Mouse (Mus musculus) heart, embryonic 11.5 days (tissue): ENCODE measurements around the gene Lrrc59. TPM values are rescaled to one million over a fixed set of nuclear protein-coding genes. Genes with fewer than 3 reads are reported as not detected.
"Not testable (repeated sequence)": the region's sequence is repeated elsewhere in the genome, so short reads cannot be mapped to it uniquely, and the experiment has no call there.

Experiments used
- ATAC-seq: fragments of 200-750 bp; cut with Nextera tagmentation; replicated peaks from 2 replicates; pipeline ENCODE4 v1.8.0; 2017; ENCODE audit warnings: moderate library complexity; ENCODE audit not compliant: insufficient number of reproducible peaks, low FRiP score, low TSS enrichment
- H3K27ac ChIP-seq: fragments of 300-500 bp; sonication (generic); 2 replicates; pipeline ENCODE4 v1.5.1; 2014; ENCODE audit warnings: mild to moderate bottlenecking, low read depth, low read length
- H3K27me3 ChIP-seq: fragments of 300-500 bp; sonication (generic); 2 replicates; pipeline ENCODE4 v1.6.1; 2014; ENCODE audit warnings: mild to moderate bottlenecking, low read length, mixed read lengths; ENCODE audit not compliant: control insufficient read depth, insufficient read depth
- H3K36me3 ChIP-seq: fragments of 300-500 bp; sonication (generic); 2 replicates; pipeline ENCODE4 v1.6.1; 2014; ENCODE audit warnings: mild to moderate bottlenecking, low read length, moderate library complexity, mixed read lengths; ENCODE audit not compliant: control insufficient read depth, insufficient read depth
- H3K4me1 ChIP-seq: fragments of 300-500 bp; sonication (generic); 2 replicates; pipeline ENCODE4 v1.6.1; 2014; ENCODE audit warnings: low read length; ENCODE audit not compliant: control insufficient read depth, insufficient read depth
- H3K4me2 ChIP-seq: fragments of 300-500 bp; sonication (generic); 2 replicates; pipeline ENCODE4 v1.6.1; 2014; ENCODE audit warnings: mild to moderate bottlenecking, moderate library complexity
- H3K4me3 ChIP-seq: fragments of 300-500 bp; sonication (generic); 2 replicates; pipeline ENCODE4 v1.5.1; 2014; ENCODE audit warnings: low read depth, low read length
- H3K9ac ChIP-seq: fragments of 300-500 bp; sonication (generic); 2 replicates; pipeline ENCODE4 v1.6.1; 2014; ENCODE audit warnings: mild to moderate bottlenecking, low read depth, low read length, moderate library complexity
- H3K9me3 ChIP-seq: fragments of 300-500 bp; sonication (generic); replicated peaks from 2 replicates; pipeline ENCODE4 v1.6.1; 2016; ENCODE audit warnings: low read length; ENCODE audit not compliant: control insufficient read depth
- WGBS: fragments of 180-500 bp; shearing (Covaris S2); extraction: QIAGEN DNeasy Blood & Tissue Kit; methylation state at CpG from one replicate; pipeline ENCODE4 v1.1.7; 2014; ENCODE audit not compliant: insufficient replicate concordance; 5-methylcytosine and 5-hydroxymethylcytosine counted together
- polyA plus RNA-seq: library from polyadenylated mRNA; unstranded; fragments of >200 nt; fragmentation: Nextera tagmentation; extraction: Ambion mirVana; gene quantifications from 2 replicates; pipeline ENCODE4 v1.2.1, GENCODE M21; 2014

The Lrrc59 gene
- polyA plus RNA-seq, 1 experiment from 2014 or later: 137 TPM

DNA sequence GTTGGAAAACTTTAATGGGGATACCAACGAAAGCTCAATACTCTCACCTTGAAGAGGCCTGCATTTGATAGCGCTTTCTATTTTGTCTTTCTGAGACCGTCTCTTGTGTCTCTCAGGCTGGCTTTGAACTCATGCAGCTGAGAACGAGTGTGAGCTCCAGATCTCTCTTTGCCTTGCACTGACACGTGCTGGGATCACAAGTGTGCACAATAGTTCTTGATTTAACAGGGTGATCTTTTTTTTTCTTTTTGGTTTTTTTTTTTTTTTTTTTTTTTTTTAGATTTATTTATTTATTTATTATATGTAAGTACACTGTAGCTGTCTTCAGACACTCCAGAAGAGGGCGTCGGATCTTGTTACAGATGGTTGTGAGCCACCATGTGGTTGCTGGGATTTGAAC, 21.7 kb downstream of the Lrrc59 start:
- not testable (repeated sequence) for ATAC-seq, H3K9me3 ChIP-seq, H3K4me1 ChIP-seq, H3K9ac ChIP-seq, H3K4me2 ChIP-seq, H3K27me3 ChIP-seq, H3K4me3 ChIP-seq, H3K27ac ChIP-seq
- WGBS: 91% methylated on average over 7 of the region's 7 CpGs
- H3K36me3 ChIP-seq: peaks cover 18% of the 10 kb centered on the region

DNA sequence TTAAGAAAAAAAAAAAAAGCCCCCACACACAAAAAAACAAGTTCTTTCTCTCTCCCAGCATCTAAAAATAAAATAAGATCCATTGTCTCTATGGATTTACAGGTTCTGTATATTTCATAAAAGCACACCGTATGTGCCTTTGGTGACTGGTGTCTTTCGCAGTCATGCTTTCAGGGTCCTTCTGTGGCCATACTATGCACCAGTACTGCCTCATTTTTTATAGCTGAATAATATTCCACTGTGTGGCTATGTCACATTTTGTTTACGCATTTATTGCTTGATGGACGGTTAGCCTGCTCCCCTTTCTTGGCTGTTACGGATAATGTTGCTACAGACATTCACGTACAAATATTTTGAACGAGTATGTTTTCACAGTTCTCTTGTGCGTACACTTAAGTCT, 23.4 kb downstream of the Lrrc59 start:
- WGBS: 43% methylated on average over 8 of the region's 8 CpGs
- H3K9ac ChIP-seq: no peak overlapping the region
- H3K4me1 ChIP-seq: peaks cover 6% of the 10 kb centered on the region
- H3K27ac ChIP-seq: no peak overlapping the region
- peak overlapping the region; percentile 83 for H3K4me2 ChIP-seq
- ATAC-seq: no peak
- peak overlapping the region; percentile 75 for H3K4me3 ChIP-seq
- no peaks in the 10 kb centered on the region for H3K27me3 ChIP-seq
- no peaks in the 10 kb centered on the region for H3K9me3 ChIP-seq
- peaks cover 8% of the 10 kb centered on the region for H3K36me3 ChIP-seq

DNA sequence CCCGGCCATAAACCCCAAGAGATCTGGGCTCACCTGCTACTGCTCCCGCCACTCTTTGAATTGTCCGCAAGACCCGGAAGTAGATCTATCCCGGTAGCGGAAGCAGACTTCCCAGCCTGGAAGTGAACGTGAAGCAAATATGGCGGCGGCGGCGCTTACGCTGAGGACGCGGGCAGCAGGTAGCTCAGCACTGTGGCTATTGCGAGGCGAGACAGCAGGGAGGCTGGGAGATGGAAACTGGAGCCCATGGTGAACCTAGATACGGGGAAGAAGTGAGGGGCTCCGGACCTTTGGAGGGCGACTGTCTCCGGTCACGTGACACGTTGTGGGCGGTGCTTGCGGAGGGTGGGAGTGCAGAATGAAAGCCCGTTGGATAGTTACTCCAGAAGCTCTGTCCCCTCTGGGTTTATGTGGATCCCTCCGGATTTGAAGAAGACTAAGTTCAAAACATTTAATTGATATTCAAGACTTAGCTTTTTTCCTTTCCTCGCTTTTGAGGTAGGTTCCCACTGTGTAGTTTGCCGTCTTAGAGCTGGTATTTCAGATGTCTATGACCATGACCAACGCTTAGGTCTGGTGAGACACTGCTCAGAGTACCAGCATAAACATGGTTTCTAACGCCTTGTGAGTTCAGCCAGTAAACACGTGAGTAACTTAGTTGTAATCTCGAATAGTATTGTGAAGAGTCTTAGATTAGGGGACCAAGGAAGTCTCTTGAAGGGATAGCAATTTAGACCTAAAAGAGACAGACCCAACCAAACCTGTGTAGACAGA, 24.3 kb downstream of the Lrrc59 start, which contains the start of the genes Mrpl27 and Eme1:
Gene Mrpl27 (plus strand): TSS at position 105 of the 774 bp plus-strand sequence.
Gene Eme1 (minus strand): TSS at position 302 of the 774 bp plus-strand sequence.
- peaks cover 6% of the 10 kb centered on the region for H3K4me1 ChIP-seq
- peak within 1 kb of the TSS; percentile 88 for H3K27ac ChIP-seq
- no peaks in the 10 kb centered on the region for H3K9me3 ChIP-seq
- peak; percentile 77 for ATAC-seq
- H3K4me2 ChIP-seq: peak within 1 kb of the TSS; percentile 83
- no peaks in the 10 kb centered on the region for H3K27me3 ChIP-seq
- peak within 1 kb of the TSS; percentile 81 for H3K9ac ChIP-seq
- peaks cover 13% of the 10 kb centered on the region; the same call in 1 of the 2 replicates for H3K36me3 ChIP-seq
- under 1% methylated on average over 32 of the region's 32 CpGs for WGBS
- peak within 1 kb of the TSS; percentile 75 for H3K4me3 ChIP-seq

DNA sequence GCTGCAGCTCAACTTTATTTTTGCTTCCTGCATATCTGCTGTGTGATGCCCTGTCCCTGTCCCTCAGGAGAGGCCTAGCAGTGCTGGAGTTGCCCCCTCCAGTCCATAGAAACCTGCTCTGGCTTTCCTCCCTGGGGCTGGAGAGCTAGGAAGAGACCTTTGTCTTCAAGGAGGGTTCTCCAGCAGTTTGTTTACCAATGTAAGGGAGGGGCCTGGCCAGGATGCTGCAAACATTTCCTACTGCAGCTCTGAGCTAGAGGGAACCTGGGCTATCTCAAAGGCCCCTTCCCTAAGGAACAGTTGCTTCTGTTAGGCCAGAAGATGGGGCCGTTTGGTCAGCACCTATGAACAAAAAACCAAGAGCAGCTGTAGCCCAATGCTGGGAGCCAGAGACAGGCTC, 31.8 kb downstream of the Lrrc59 start:
- Histone ChIP-seq H3K4me3 (no peak overlapping the region), H3K36me3 (peaks cover 35% of the 10 kb centered on the region), H3K9ac (no peak overlapping the region), H3K9me3 (no peaks in the 10 kb centered on the region), H3K27me3 (no peaks in the 10 kb centered on the region), H3K4me2 (no peak overlapping the region), H3K4me1 (no peaks in the 10 kb centered on the region), H3K27ac (no peak overlapping the region; the same call in 1 of the 2 replicates)
- WGBS: 44% methylated on average over 1 of the region's 1 CpGs
- no peak for ATAC-seq

DNA sequence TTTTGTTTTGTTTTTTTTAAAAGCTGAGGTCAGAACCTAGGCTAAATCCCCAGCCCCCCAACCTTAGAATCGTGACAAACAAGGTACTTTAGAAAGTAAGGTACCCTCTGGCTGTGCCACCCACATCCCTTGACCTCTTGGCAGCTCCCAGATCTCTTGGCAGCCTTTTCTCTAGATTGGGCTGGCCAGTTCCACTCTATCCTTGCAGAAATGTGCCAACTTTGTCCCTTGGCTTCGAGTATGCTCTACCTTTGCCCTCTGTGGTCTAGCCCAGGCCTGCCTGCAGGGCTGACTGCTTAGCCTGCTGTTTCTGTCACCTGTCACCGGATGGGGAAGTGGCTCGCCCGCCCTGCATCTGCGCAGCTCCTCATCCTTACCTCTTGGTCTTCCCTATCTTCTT, 35.7 kb downstream of the Lrrc59 start:
- no peak overlapping the region for H3K9ac ChIP-seq
- no peak overlapping the region for H3K4me3 ChIP-seq
- WGBS: 88% methylated on average over 6 of the region's 6 CpGs
- no peak overlapping the region for H3K4me2 ChIP-seq
- no peaks in the 10 kb centered on the region for H3K9me3 ChIP-seq
- H3K36me3 ChIP-seq: peaks cover 49% of the 10 kb centered on the region
- no peak for ATAC-seq
- no peaks in the 10 kb centered on the region for H3K4me1 ChIP-seq
- no peak overlapping the region for H3K27ac ChIP-seq
- H3K27me3 ChIP-seq: no peaks in the 10 kb centered on the region

DNA sequence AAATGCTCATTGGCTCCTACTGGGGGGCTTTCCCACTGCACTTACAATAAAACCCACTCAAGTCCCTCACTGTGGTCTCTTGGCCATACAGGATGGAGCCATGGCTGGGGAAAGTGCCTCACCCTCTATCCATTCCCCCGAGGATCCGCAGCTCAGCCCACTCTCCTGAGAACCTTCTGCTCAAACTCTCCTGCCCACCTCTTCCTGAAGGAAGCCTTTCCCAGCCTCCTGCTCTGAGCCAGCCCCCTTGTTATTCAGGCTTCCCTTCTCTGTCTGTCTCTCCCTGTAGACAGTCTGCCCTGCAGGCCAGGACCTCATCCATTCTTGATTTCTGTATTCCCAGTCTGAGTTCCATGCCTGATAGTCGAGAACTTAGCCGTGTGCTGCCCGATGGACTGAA, 45.4 kb downstream of the Lrrc59 start:
- Histone ChIP-seq H3K27me3 (no peaks in the 10 kb centered on the region), H3K4me2 (no peak overlapping the region), H3K9ac (0 out of 2 replicates have a peak overlapping the region, but pooled peaks have one; percentile 22), H3K36me3 (peaks cover 2% of the 10 kb centered on the region; the same call in 1 of the 2 replicates), H3K27ac (no peak overlapping the region), H3K9me3 (no peaks in the 10 kb centered on the region), H3K4me1 (peaks cover 25% of the 10 kb centered on the region), H3K4me3 (no peak overlapping the region)
- no peak for ATAC-seq
- 81% methylated on average over 5 of the region's 5 CpGs for WGBS

DNA sequence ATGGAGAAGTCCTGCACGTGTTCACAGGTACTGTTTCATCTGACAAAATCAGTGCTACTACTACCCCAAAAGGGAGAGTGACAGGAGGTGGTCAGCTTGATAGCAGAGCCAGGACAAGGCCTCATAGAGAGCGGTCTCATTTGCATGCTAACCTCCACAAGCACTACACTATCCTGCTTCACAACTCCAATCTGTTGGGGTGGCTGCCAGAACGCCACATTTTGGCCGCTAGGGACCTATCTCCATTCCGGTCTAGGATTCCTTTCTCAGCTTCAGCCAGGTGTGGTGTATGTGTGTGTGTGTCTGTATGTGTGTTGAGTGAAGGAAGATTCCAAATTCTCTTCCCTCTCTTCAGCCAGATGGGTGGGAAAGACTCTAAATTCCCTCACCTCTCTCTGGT, 45.9 kb downstream of the Lrrc59 start:
- no peaks in the 10 kb centered on the region for H3K36me3 ChIP-seq
- ATAC-seq: no peak
- no peaks in the 10 kb centered on the region for H3K27me3 ChIP-seq
- no peak overlapping the region for H3K27ac ChIP-seq
- H3K4me2 ChIP-seq: peak overlapping the region; percentile 88; the same call in 1 of the 2 replicates
- 79% methylated on average over 5 of the region's 5 CpGs for WGBS
- H3K4me1 ChIP-seq: peaks cover 25% of the 10 kb centered on the region
- H3K9ac ChIP-seq: 0 out of 2 replicates have a peak overlapping the region, but pooled peaks have one; percentile 22
- no peaks in the 10 kb centered on the region for H3K9me3 ChIP-seq
- no peak overlapping the region for H3K4me3 ChIP-seq

DNA sequence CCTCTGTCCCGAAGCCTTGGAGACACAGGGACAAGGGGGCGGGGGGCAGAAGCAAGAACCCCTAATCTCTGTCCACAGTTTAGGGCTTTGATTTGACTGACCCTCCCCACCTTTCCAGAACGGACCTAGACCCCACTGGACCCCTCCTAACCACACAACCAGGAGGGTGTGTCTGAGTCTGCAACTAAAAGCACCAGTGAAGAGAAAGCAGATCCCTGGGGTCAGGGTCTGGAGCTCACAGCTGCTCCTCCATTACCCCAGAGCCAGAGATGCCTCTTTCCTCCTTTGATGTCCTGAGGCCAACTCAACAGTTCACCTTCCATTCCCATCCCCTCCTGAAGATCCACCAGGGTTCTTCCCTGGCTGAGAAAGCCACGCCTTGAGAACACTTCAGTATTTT, 46.7 kb downstream of the Lrrc59 start:
- Histone ChIP-seq H3K4me3 (peak overlapping the region; percentile 98), H3K9me3 (no peaks in the 10 kb centered on the region), H3K27ac (no peak overlapping the region), H3K4me1 (peaks cover 25% of the 10 kb centered on the region), H3K4me2 (peak overlapping the region; percentile 88), H3K36me3 (no peaks in the 10 kb centered on the region), H3K27me3 (no peaks in the 10 kb centered on the region), H3K9ac (peak overlapping the region; percentile 96)
- WGBS: 46% methylated on average over 4 of the region's 4 CpGs
- ATAC-seq: no peak
